Mouse (Mus musculus) lung, adult 2 months (tissue): Measurements from ENCODE around the gene Shld2.

Experiments
- CTCF ChIP-seq: fragments of 200-500 bp; IDR thresholded peaks from 2 replicates; pipeline ENCODE4 v1.5.1; 2011; ENCODE audit warnings: mild to moderate bottlenecking, low read length, control low read depth; ENCODE audit not compliant: insufficient read depth
- POLR2A ChIP-seq: fragments of 200-500 bp; IDR thresholded peaks from 2 replicates; pipeline ENCODE4 v1.6.1; 2011; ENCODE audit warnings: low read depth, mild to moderate bottlenecking, control low read depth, low read length, borderline replicate concordance; ENCODE audit errors: extremely low read depth

DNA sequence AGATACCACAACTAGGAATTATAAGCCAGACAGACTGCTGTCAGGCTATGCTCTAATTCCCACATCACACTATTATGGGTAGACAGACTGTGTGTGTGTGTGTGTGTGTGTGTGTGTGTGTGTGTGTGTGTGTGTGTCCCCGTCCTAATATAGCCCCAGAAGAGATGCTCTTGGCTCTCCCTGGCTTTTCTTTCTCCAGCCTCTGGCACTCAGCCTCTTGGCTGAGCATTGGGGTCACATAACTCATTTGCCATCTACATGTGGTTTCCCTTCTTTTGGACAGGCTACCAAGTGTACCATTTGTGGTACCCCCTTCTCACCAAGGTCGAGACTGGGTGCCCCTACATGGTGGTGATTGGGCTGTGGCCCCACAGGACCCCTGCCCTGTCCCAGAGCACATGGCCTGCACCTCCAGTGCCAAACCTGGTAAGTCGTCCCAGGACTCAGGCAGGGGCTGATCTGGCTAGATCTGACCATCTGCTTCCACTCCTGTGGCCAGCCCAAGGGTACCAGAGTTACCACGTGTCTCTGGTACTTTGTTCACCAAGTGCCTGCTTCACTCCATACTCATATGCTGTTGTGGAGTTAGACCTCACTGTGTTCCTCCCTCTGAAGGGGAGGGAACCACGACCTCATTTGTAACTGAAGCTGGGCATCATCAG lies 88.7 kb downstream of the Shld2 start:
- TF ChIP-seq CTCF: no peak
- TF ChIP-seq POLR2A: no peak
